In the genomic region with DNA sequence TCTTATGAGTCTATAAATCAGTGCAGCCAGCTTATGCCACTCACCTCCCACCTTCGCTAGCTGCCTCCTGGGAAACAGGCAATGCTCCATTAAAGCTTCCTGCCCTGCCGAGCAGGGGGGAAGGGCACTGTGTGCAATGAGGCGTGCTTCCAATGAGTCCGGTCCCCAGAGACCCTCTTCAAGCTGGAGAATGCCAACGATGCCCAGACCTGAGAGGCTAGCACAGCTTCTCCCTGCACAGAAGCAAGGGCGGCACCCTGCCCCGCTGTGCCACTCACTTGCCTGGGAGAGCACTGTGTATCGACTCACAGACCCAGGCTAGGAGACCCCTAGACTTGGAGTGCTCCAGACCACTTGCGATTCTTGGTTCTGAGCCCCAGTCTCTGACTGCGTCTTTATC, we compare ENCODE assay signal across 15 mouse cellular contexts.
DNase-seq lines count a peak whose midpoint lies in the region; ATAC-seq and TF ChIP-seq lines count a peak whose summit lies in the region.
"Had no signal": no experiment of that assay in that cellular context is flagged by ENCODE, and none has a peak within 500 bp of the region (broad histone marks: within the 10 kb centered on the region; RNA-seq: fewer than 3 reads in every experiment).

No protein-coding gene starts in this region.

- no peaks in the 10 kb centered on the region for H3K36me3 ChIP-seq in hindbrain, embryonic 12.5 days
- H3K36me3 ChIP-seq in hindbrain, postnatal 0 days (ENCODE audit: insufficient read depth, low read length) = no peaks in the 10 kb centered on the region
- no peaks in the 10 kb centered on the region for H3K36me3 ChIP-seq in midbrain, postnatal 0 days (ENCODE audit: insufficient read depth, low read length)
- no peaks in the 10 kb centered on the region for H3K36me3 ChIP-seq in midbrain, embryonic 16.5 days (ENCODE audit: control insufficient read depth, insufficient read depth, low read length)
- H3K36me3 ChIP-seq in limb, embryonic 12.5 days = no peaks in the 10 kb centered on the region
- H3K36me3 ChIP-seq: embryonic facial prominence, embryonic 13.5 days had no signal

- TF ChIP-seq CTCF in hindbrain, postnatal 0 days (IDR thresholded peaks at IDR 0.05; ENCODE audit: low read depth) = no peak
- TF ChIP-seq CTCF in midbrain, postnatal 0 days (IDR thresholded peaks at IDR 0.05) = no peak

- peak; percentile 14 for DNase-seq in adrenal gland, postnatal 14 days
- DNase-seq in adrenal gland, adult (ENCODE audit: inconsistent age in 2 of 2, low spot score in 1 of 2) = no peak
- DNase-seq in hindbrain, postnatal 0 days (ENCODE audit: low spot score) = no peak
- DNase-seq in midbrain, postnatal 0 days (ENCODE audit: low spot score) = peak; percentile 27
- DNase-seq in lung, postnatal 10 days = no peak
- DNase-seq: cerebellum, adult 11 months; gastrocnemius, postnatal 36 days; heart, postnatal 10 days; liver, postnatal 0 days had no signal

- no peak overlapping the region for H3K4me3 ChIP-seq in hindbrain, embryonic 12.5 days
- no peak overlapping the region for H3K4me3 ChIP-seq in hindbrain, postnatal 0 days (ENCODE audit: low read length)
- H3K4me3 ChIP-seq in midbrain, postnatal 0 days (ENCODE audit: low read depth, low read length) = no peak overlapping the region
- no peak overlapping the region for H3K4me3 ChIP-seq in midbrain, embryonic 16.5 days (ENCODE audit: low read depth, low read length)
- H3K4me3 ChIP-seq in limb, embryonic 12.5 days (replicated peaks) = no peak overlapping the region
- H3K4me3 ChIP-seq: embryonic facial prominence, embryonic 13.5 days had no signal

- 0 out of 2 replicates have a peak, but pooled peaks have one; percentile 54 for ATAC-seq in hindbrain, embryonic 12.5 days (ENCODE audit: low FRiP score)
- ATAC-seq in hindbrain, postnatal 0 days = no peak
- ATAC-seq in midbrain, postnatal 0 days (ENCODE audit: low FRiP score) = no peak
- no peak for ATAC-seq in midbrain, embryonic 16.5 days
- ATAC-seq in limb, embryonic 12.5 days (ENCODE audit: insufficient number of reproducible peaks, insufficient read depth, low FRiP score, low TSS enrichment, low read depth) = no peak
- ATAC-seq: inflammation-experienced regulatory T-cells, adult 6 months; liver, postnatal 0 days had no signal

- 61% methylated on average over 10 of the region's 10 CpGs for WGBS in hindbrain, embryonic 12.5 days
- WGBS in hindbrain, postnatal 0 days = 49% methylated on average over 10 of the region's 10 CpGs
- 58% methylated on average over 10 of the region's 10 CpGs for WGBS in midbrain, postnatal 0 days
- WGBS in midbrain, embryonic 16.5 days = 52% methylated on average over 10 of the region's 10 CpGs
- WGBS in limb, embryonic 12.5 days = 59% methylated on average over 10 of the region's 10 CpGs

- no peak overlapping the region for H3K4me2 ChIP-seq in hindbrain, embryonic 12.5 days (replicated peaks)
- H3K4me2 ChIP-seq in hindbrain, postnatal 0 days (ENCODE audit: low read depth, low read length) = no peak overlapping the region
- H3K4me2 ChIP-seq in midbrain, postnatal 0 days (ENCODE audit: low read depth, low read length, poor library complexity, severe bottlenecking) = no peak overlapping the region
- H3K4me2 ChIP-seq in midbrain, embryonic 16.5 days (ENCODE audit: low read length) = no peak overlapping the region
- H3K4me2 ChIP-seq in limb, embryonic 12.5 days = peak overlapping the region; percentile 15; the same call in 1 of the 2 replicates
- H3K4me2 ChIP-seq: embryonic facial prominence, embryonic 13.5 days had no signal

- no peaks in the 10 kb centered on the region for H3K27me3 ChIP-seq in hindbrain, embryonic 12.5 days
- no peaks in the 10 kb centered on the region for H3K27me3 ChIP-seq in hindbrain, postnatal 0 days (ENCODE audit: insufficient read depth, low read length)
- H3K27me3 ChIP-seq in midbrain, postnatal 0 days (ENCODE audit: insufficient read depth, low read length) = no peaks in the 10 kb centered on the region
- H3K27me3 ChIP-seq in midbrain, embryonic 16.5 days (ENCODE audit: control insufficient read depth, insufficient read depth, low read depth, low read length) = no peaks in the 10 kb centered on the region
- no peaks in the 10 kb centered on the region for H3K27me3 ChIP-seq in limb, embryonic 12.5 days
- H3K27me3 ChIP-seq: embryonic facial prominence, embryonic 13.5 days had no signal

- no peaks in the 10 kb centered on the region for H3K9me3 ChIP-seq in hindbrain, embryonic 12.5 days (replicated peaks)
- no peaks in the 10 kb centered on the region for H3K9me3 ChIP-seq in hindbrain, postnatal 0 days (ENCODE audit: low read length)
- no peaks in the 10 kb centered on the region for H3K9me3 ChIP-seq in midbrain, postnatal 0 days (ENCODE audit: low read length)
- H3K9me3 ChIP-seq in midbrain, embryonic 16.5 days (replicated peaks; ENCODE audit: control insufficient read depth, low read length, poor library complexity, severe bottlenecking) = no peaks in the 10 kb centered on the region
- H3K9me3 ChIP-seq in limb, embryonic 12.5 days = no peaks in the 10 kb centered on the region
- H3K9me3 ChIP-seq: embryonic facial prominence, embryonic 13.5 days had no signal

- H3K27ac ChIP-seq in hindbrain, embryonic 12.5 days = no peak overlapping the region
- no peak overlapping the region for H3K27ac ChIP-seq in hindbrain, postnatal 0 days
- H3K27ac ChIP-seq in midbrain, postnatal 0 days (ENCODE audit: low read depth, low read length) = no peak overlapping the region
- H3K27ac ChIP-seq in midbrain, embryonic 16.5 days (ENCODE audit: low read length) = no peak overlapping the region
- H3K27ac ChIP-seq in limb, embryonic 12.5 days = no peak overlapping the region
- H3K27ac ChIP-seq: embryonic facial prominence, embryonic 13.5 days; macrophage had no signal

- H3K9ac ChIP-seq in hindbrain, embryonic 12.5 days = no peak overlapping the region
- no peak overlapping the region for H3K9ac ChIP-seq in hindbrain, postnatal 0 days (replicated peaks; ENCODE audit: low read length)
- H3K9ac ChIP-seq in midbrain, postnatal 0 days (replicated peaks; ENCODE audit: low read length, poor library complexity, severe bottlenecking) = no peak overlapping the region
- H3K9ac ChIP-seq in midbrain, embryonic 16.5 days (ENCODE audit: low read depth, low read length) = no peak overlapping the region
- H3K9ac ChIP-seq in limb, embryonic 12.5 days (replicated peaks) = no peak overlapping the region
- H3K9ac ChIP-seq: embryonic facial prominence, embryonic 13.5 days; liver, postnatal 0 days had no signal

- H3K4me1 ChIP-seq in hindbrain, embryonic 12.5 days = 0 out of 2 replicates have a peak, but pooled peaks cover 6% of the 10 kb centered on the region
- peaks cover 4% of the 10 kb centered on the region; the same call in 1 of the 2 replicates for H3K4me1 ChIP-seq in hindbrain, postnatal 0 days (ENCODE audit: insufficient read depth, low read length)
- H3K4me1 ChIP-seq in midbrain, postnatal 0 days (ENCODE audit: insufficient read depth, low read length) = no peaks in the 10 kb centered on the region
- H3K4me1 ChIP-seq in midbrain, embryonic 16.5 days (ENCODE audit: control insufficient read depth, insufficient read depth, low read length) = no peaks in the 10 kb centered on the region
- H3K4me1 ChIP-seq in limb, embryonic 12.5 days (replicated peaks) = peaks cover 17% of the 10 kb centered on the region

Comparison
In these comparisons a context has a peak if more than half of its experiments do, and no peak if none do; other contexts are left out.
1. DNase-seq: peak in adrenal gland, postnatal 14 days (single experiment) and midbrain, postnatal 0 days (single experiment); none in adrenal gland, adult (0 of 2), hindbrain, postnatal 0 days (single experiment) and lung, postnatal 10 days (single experiment).